Mouse (Mus musculus) cerebellum, adult (tissue): ENCODE data around the gene Supt4a.

ENCODE experiments used
- ATAC-seq: cut with Nextera tagmentation; 2 replicates; pipeline ENCODE4 v1.9.2; 2017; ENCODE audit warnings: mild to moderate bottlenecking, moderate library complexity, mixed read lengths; ENCODE audit not compliant: insufficient number of reproducible peaks, low FRiP score, low TSS enrichment

The Supt4a gene

DNA sequence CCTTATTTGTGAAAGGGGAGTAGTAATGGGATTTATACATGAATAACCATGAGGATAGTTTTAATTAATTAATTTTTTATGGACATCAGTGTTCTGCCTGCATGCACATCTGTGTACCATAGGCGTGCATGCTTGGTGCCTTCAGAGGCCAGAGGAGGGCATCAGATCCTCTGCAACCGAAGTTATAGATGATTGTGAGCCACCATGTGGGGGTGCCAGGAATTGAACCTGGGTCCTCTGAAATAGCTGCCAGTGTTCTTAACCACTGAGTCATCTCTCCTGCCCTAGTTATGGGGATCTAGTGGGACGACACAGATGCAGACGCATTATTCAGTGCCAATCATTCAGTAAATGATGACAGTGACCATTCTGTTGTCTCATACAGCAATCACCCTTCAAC, 14.5 kb upstream of the Supt4a start:
- no peak for ATAC-seq

DNA sequence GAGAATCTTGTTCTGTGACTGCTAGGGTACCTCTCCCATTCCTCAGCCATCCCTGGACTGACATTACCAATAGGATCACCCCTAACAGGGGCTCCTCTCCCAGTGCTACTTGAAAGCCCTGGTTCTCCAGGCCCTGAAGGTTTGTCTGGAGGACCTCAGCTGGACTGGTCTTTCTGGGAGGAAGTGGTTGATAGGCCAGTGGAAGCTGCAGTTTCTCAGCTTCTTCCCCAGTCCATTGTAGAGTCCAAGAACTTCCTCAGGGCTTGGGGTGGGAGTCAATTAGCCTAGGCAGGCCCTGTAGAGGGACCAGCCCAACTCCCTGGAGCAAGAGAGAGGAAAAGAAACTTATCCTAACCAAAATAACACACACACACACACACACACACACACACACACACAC, 11.8 kb upstream of the Supt4a start:
- ATAC-seq = no peak

DNA sequence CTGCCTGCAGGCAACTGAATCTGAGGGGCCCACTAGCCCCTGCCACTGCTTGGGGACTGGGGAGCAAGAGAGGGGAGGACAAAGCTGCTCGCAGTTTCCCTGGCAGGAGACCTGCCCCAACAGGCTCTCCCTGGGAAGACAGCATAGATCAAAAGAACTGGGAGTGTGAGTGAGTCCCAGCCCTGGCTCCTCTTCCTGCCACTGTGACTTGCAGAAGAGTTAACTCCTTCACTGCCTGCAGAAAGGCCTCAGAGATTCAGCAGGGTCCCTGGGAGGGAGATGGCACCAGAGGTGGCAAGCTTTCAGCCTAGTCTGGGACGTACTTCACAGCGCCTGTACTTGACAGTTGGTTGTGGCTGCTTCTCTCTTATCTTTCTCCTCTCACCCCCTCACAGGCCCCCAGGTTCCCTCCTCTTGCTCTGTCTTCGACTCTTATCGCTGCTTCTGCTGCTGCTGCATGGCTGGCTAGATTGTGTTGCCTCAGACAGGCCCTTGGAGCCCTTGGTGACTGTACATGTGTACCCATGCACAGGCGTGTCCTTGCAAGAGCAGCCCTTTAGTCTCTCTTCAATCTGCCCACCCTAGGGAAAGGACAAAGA, 11.3 kb upstream of the Supt4a start:
- ATAC-seq = no peak

DNA sequence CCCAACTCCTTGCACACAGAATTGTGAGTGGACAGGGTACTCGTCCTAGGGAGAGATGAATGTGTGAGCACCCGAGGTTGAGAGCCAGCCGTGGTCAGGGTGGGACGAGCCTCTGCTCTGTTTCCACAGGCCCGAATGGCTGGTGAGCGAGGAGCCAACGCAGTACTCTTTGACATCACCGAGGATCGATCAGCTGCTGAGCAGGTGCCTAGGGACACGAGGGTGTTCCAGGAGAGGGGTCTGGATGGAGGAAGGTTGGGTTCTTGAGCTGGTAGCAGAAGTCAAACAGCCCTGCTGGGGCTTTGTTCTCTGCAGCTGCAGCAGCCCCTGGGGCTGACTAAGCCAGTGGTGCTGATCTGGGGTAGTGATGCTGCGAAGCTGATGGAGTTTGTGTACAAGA, 10.3 kb upstream of the Supt4a start:
- ATAC-seq = no peak

DNA sequence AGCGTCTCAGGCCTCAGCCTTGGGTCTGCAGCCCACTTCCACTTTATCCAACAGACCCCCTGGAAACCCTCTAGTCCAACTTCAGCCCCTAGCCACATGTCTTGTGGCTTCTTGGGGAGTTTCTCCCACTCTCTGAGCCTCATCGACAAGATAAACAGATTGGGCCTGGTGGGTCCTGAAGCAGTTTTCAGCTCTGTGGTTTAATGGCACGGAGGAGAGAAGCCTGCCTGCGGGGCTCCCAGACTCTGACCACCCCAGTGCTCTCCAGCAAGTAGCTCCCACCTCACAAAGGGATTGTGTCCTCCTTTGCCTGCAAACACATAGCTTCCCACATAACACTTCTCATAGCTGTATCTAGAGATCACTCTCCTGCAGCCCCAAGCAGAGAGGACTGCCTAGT, 9.9 kb upstream of the Supt4a start:
- ATAC-seq = no peak

DNA sequence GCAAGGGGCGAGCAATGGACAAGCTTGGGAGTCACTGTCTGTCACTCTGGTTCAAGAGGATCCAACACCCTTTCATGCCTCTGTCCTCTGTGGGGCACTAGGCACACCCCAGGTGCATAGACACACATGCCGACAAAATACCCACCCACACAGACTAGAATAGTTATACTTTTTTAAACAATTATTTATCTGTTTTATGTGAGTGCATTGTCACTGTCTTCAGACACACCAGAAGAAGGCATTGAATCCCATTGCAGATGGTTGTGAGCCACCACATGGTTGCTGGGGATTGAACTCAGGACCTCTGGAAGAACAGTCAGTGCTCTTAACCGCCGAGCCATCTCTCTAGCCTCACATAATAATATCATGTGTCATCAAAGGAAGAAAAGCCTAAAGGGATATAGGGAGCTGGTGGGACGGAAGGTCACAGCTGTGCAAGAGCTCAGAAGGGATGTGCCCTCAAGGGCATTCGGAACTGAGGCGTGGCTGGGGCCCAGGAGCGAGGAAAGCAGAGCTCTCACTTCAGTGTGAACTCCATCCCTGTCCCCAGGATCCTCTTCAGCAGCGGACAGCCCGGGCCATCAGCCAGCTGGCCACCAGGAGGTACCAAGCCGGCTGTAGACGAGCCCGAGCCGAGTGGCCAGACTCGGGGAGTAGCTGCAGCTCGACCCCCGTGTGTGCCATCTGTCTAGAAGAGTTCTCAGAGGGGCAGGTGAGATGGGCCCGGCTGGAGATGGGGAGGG, 8.3 kb upstream of the Supt4a start:
- ATAC-seq = no peak

DNA sequence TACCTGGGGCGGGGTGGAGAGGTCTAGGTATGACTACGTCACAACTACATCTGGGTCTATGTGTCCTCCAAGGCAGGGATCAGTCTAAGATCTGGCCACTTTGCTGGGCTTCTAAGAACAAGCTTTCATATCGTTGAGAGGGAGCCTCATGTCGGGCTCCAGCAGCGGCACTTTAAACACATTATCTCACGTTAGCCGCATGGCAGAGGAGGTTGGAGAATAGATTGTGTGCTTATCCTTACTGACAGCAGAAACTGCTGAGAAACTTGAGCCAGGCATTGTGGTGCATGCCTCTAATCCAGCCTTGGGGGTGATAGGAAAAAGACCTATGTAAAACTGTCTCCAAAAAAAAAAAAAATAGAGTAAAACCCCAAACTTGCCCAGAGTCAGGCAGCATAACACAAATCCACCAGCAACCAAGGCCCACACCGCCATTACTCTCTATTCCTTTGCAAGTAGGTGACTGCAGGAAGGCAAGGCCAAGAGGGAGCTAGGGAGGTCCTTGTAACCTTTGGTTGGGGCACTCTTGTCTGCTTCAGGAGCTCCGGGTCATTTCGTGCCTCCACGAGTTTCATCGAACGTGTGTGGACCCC, 7.7 kb upstream of the Supt4a start:
- ATAC-seq = no peak

DNA sequence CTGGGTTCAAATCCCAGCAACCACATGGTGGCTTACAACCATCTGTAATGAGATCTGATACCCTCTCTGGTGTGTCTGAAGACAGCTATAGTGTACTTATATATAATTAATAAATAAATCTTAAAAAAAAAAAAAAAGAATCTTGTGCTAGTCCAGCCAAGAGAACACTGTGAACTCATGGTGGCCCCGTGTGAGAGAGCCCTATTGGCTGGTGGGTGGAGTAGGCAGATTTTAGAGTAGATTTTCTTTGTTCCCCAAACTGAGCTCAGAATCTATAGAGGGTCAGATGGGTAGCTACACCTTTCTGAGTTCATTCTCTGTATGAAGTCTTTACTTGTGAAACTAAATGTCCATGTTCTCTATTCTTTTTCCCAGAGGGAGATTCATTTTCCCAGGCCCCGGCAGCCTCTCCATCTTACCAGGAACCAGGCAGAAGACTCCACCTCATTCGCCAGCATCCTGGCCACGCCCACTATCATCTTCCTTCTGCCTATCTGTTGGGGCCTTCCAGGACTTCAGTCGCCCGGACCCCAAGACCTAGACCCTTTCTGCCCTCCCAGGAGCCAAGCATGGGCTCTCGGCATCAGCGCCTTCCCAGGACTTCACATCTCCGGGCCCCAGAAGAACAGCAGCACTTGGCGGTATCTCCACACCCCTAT, 6.6 kb upstream of the Supt4a start:
- ATAC-seq = no peak

DNA sequence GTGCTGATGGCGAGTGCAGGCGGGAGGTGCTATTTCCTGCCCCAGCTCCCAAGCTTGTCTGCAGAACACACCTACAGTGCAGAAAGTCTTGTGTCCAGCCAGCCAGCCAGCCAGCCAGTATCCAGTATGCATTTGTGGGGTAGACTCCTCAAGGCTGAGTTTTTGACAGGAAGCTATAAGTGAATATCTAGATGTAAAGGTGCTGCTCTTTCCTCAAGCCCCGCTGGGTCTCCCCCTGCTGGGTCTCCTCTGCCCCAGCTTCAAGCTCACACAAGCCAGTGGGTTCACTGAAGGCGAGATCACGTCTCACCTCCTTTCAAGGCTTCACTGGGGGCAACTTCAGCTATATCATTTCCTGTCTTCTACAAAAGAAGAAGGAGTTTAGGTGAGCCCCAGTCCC, 3.0 kb upstream of the Supt4a start:
- ATAC-seq = no peak

DNA sequence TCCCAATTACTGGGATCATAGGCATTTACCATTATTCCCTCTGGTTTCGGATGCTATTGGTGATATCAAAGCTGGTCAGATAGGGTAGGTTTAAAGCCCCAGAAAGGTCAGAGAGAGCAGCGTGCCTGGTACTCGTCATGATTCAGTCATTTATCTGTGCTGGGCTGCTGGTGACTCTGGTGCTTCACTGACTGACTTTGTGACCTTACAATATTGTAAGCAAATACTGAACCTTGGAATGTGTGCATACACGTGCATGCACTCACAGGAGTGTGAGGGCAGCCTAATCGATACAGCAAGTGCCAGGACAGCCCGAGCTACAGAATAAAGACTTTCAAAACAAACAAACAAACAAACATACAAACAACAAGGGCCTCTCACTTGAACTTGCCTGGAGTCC, 1.7 kb upstream of the Supt4a start:
- ATAC-seq = no peak

DNA sequence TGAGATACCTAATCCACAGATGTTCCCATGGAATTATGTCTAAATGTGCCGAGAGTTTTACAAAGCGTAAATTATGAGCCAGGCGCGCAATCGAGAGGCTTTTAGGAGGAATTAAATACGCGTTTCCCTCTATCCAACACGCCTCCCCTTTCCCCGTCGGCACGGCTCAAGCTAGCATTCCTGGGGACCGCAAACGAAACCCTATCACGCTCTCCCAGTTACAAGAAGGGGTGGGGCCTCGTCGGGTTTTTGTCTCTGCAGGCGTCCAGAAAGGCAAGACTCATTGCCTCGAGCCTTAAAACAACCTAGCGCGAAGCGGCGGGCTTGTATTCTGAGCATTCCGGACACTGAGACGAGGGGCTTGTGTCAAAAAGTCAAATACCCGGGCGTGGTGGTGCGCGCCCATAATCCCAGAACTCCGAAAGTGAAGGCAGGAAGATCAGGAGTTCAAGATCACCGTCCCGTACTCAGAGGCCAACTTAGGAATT, 661 bp upstream of the Supt4a start:
- ATAC-seq = peak; percentile 27; the same call in 1 of the 2 replicates

DNA sequence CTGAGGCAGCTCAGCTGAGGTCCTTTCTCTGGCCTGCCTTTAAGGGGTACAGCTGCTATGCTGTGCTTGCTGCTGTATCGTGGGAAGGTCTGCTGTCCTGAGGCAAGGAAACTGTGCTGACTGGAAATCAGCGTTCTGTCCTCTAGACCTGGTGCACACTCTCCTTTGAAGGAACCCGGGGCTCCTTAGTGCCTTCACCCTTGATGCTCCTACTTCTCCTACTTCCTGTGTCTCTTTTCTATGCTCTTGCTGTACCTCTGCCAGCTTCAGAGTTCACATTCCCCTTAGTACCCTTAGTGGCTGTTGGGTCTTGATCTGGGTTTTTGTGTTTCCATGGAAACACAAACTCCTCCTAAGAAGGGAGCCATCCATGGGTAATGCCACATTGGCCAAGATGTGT, 6.3 kb downstream of the Supt4a start:
- no peak for ATAC-seq

DNA sequence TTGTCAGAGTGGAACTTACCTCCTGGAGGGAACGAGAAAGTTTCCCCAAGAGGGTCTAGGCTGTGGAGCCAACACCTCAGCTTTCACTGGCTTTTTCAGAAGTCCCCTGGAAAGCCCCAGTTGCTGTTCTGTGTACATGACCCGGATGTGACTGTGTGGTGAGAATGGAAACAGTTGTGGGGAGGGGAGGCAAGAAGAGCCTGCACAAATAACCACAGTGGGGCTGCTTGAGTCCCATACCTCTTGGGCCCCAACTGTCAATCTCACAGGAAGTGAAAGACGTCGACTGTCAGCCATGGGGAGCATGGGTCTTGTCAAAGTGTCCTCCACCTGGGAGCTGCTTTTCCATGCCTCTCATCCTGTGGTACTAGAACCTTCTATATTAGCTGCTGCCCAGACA, 7.6 kb downstream of the Supt4a start:
- ATAC-seq = no peak

DNA sequence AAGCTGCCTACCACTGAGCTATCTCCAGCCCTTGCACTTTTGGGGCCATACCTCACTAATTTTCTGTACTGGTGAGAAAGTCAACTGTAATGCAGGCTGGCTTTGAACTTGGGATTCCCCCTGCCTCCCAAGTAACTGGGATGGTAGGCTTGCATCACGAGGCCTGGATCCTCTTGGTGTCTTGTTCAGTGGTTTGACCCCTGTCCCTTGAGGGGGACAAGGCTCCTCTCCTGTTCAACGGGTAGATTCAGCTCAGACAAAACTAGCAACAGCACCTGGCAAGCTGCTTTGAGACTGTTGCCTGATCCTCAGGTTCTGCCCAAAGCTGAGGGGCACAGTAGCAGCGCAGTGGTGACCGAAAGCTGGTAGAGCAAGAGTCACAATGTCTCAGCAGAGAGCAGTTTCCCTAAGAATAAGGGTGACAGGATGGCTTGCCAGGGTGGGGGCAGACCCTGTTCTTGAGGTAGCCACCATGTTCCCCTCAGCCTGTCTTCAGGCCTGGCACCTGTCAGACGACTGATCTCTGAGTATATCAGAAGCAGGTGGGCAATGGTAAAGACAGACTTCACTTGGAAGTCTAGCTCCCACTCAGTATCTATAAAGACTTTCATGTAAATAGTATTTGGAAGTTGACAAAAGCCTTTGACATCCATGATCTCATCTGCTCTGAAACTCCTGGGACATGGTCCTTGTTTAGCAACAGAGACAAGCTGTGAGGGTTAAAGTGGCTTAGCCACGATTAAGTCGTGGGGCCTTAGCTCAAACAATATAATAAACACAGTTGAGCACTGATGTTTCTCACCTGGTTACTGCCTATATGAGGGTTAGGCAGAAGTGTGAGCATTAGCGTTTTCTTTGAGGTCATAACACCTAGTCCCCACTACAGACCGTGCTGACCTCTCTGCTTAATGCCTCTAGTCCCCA, 8.5 kb downstream of the Supt4a start:
- no peak for ATAC-seq

DNA sequence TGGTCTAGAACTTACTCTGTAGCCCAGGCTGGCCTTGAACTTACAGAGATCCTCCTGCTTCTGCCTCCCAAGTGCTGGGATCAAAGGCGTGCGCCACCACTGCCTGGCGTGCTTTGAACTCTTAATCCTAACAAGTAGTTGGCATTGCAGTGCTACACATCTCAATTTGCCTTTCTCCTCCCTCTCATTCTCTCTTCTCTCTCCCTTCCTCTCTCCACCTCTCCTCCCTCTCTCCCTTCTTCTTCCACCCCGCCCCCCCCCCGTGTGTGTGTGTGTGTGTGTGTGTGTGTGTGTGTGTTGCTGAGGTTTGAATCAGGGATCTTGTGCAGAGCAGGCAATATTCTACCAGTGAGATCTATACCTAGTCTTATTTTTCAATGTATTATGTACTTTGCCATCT, 10.0 kb downstream of the Supt4a start:
- ATAC-seq = no peak

DNA sequence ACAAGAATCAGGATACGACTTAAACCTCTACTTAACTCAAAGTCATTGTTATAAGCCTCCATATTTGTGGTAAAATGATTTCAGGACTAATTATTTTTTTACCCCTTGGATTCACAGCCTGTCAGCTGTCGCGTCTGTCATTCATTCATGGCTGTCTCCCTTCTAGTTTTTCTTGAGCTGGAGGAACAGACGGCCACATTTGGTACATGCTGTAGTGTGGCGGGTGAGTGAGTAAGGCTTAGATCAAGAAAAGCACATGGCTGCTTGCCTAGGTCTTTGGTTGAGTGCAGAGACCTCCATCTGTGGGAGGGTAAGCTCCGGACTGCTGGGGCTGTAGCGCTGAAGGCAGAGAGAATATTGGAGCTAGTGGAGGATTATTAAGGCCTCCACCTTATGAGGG, 10.4 kb downstream of the Supt4a start:
- ATAC-seq = no peak

DNA sequence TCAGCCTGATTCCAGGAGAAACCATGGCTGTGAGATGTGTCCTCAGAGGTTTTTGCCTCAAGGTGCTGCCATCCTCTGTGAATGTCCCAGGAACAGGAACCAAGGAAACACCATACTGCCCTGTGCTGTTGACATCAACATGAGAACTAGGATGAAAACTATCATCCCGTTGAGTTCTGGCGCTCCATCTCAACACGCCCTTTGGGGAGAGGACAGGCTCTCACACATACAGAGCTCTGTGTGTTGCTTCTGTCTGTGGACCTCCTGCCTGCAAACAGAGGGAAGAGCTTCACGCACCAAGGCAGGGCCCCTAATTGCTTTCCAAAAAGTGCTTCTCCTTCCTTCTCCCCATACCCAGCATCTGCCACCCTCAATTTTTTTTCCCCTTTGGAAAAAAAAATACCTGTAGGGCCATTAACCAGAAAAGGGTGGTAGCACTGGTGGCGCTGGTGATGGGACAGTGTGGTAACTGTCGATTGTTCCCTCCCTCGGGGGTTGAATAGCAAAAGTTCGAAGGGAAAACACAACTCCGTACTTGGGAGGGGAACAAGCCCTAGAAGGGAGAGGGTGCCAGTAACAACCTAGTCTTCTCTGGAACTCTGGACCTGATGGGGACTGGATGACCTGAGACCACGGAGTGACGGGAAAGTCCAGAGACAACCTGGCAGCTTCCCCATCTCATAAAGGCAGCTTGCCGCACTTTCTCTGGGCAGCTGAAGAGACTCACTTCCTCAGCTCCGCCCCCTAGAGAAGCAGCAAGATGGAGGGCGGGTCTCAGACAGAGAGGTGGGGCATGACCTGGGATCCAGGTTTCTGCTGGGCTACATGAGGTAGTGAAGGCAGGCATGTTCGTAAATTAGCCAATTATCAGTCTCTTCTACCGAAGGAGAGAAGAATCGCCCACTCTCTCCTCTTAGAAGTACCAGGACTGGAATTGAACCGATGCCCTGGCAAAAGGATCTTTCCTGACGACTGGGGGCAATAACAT, 11.1 kb downstream of the Supt4a start:
- ATAC-seq = no peak

DNA sequence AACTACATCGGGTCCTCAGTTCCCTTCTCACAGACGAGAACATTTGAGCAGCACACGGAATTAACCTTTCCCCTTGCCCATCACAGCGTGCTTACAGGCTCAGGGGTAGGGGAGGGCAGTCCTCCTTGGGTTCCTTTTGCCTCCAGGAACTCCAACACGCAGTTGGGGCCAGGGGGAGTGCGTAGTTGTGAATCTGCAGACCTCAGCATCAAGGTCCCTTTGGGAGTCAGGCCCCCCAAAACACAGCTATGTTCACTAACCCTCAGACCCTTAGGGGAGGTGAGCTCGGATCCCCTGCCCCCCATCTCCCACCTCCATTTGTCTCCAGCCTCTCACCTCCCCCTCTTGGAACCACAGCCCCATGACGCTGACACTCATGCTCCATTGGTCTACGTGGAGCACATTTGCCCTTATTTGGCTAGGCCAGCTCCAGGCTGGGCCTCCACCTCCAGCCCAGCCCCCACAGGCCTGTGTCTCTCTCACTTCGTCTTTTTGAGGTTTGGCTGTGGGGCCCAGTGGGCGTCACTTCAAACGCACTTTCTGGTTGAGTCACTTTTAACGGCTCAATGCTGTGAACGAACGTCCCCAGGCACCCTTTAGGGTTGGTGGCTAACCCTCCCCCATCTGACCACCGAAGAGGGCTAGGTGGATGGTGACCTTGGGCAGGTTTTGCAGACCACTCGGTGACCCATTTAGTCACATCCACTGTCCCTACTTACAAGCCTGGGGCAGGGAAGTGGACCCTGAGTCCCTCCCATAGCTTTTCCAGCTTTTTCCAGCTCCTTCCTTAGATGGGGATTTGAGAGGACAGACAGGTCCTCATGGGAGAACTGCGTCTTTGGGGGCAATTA, 12.1 kb downstream of the Supt4a start:
- no peak for ATAC-seq
